ENCODE assay signal across 8 mouse cellular contexts in the genomic region with DNA sequence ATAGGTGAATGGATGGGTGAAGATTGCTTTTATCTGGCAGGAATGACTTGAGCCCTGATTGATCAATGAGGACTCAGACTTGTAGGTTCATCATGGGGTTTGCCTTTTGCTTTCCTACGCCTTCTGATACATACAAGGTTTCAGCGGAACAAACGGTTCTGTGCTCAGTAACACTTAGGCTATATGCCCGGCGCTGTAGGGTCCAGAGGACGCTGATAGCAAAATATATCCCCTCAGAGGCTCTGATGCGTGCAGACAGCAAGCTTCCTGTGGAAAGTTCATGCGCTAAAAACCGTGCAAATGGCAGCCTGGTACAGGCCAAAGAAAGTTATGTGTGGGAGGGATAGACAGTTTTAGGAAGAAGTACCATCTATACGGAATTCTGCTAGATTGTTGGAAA. TPM values are rescaled to one million over a fixed set of nuclear protein-coding genes. Genes with fewer than 3 reads are reported as not detected.
A peak's percentile ranks its signal among the peaks of the same experiment; 100 is the strongest.
DNase-seq lines count a peak whose midpoint lies in the region; ATAC-seq and TF ChIP-seq lines count a peak whose summit lies in the region.

No protein-coding gene starts in this region.

- H3ac ChIP-seq in myocyte (ENCODE audit: control insufficient read depth, insufficient read length) = peak overlapping the region; percentile 4

- H3K36me3 ChIP-seq in hindbrain, embryonic 16.5 days (ENCODE audit: control insufficient read depth, insufficient read depth, low read length) = no peaks in the 10 kb centered on the region
- no peaks in the 10 kb centered on the region for H3K36me3 ChIP-seq in myocyte (ENCODE audit: control insufficient read depth, insufficient read depth)

- no peak overlapping the region for H3K9ac ChIP-seq in hindbrain, embryonic 16.5 days (ENCODE audit: low read depth, low read length)

- TF ChIP-seq CTCF in lung, adult 2 months (IDR thresholded peaks at IDR 0.05; ENCODE audit: insufficient read depth, low read length) = no peak

- no peak overlapping the region for H3K27ac ChIP-seq in brown adipose tissue, adult 24 weeks (replicated peaks; ENCODE audit: low read depth, low read length)
- H3K27ac ChIP-seq in hindbrain, embryonic 16.5 days (ENCODE audit: low read depth, low read length) = no peak overlapping the region

- H3K9me3 ChIP-seq in hindbrain, embryonic 16.5 days (ENCODE audit: control insufficient read depth, low read length) = no peaks in the 10 kb centered on the region

- TF ChIP-seq POLR2A in lung, adult 2 months (IDR thresholded peaks at IDR 0.05; ENCODE audit: borderline replicate concordance, extremely low read depth, low read depth, low read length) = no peak
- no peak for TF ChIP-seq POLR2A in myocyte (IDR thresholded peaks at IDR 0.05; ENCODE audit: insufficient read length, low read depth)

- H3K4me2 ChIP-seq in hindbrain, embryonic 16.5 days (ENCODE audit: low read length) = peak overlapping the region; percentile 81
- H3K4me2 ChIP-seq in myocyte (ENCODE audit: low read depth) = peak overlapping the region; percentile 90

- no peak for DNase-seq in lung, adult 2 months
- DNase-seq in lung, postnatal 25 days (ENCODE audit: low spot score) = no peak
- no peak for DNase-seq in gastrocnemius, adult 8-10 months (ENCODE audit: low spot score in 2 of 2)
- DNase-seq in left cerebral cortex, adult 9 months (ENCODE audit: low spot score in 2 of 2) = no peak
- no peak for DNase-seq in frontal cortex, adult 2 months (ENCODE audit: extremely low spot score in 1 of 2, low spot score in 1 of 2)

- H3K4me1 ChIP-seq in lung, adult 2 months (ENCODE audit: control insufficient read depth, insufficient read depth, low read length) = peaks cover 7% of the 10 kb centered on the region; the same call in 1 of the 2 replicates
- H3K4me1 ChIP-seq in brown adipose tissue, adult 24 weeks (ENCODE audit: control insufficient read depth, insufficient read depth, insufficient read length, low read length) = peaks cover 12% of the 10 kb centered on the region; the same call in 1 of the 2 replicates
- no peaks in the 10 kb centered on the region; the same call in 1 of the 2 replicates for H3K4me1 ChIP-seq in hindbrain, embryonic 16.5 days (ENCODE audit: control insufficient read depth, insufficient read depth, low read depth, low read length)

- no peaks in the 10 kb centered on the region for H3K27me3 ChIP-seq in hindbrain, embryonic 16.5 days (replicated peaks; ENCODE audit: control insufficient read depth, insufficient read depth, low read length)
- H3K27me3 ChIP-seq in myocyte (ENCODE audit: control insufficient read depth, insufficient read depth, insufficient read length) = no peaks in the 10 kb centered on the region

- 17% methylated on average over 10 of the region's 10 CpGs for WGBS in lung, adult 2 months
- WGBS in hindbrain, embryonic 16.5 days = 37% methylated on average over 10 of the region's 10 CpGs

- no peak for ATAC-seq in hindbrain, embryonic 16.5 days

- peak overlapping the region; percentile 85 for H3K4me3 ChIP-seq in lung, adult 2 months (replicated peaks; ENCODE audit: extremely low read depth, low read depth, low read length)
- H3K4me3 ChIP-seq in brown adipose tissue, adult 24 weeks (ENCODE audit: insufficient read depth, low read depth, low read length) = peak overlapping the region; percentile 85
- peak overlapping the region; percentile 69 for H3K4me3 ChIP-seq in hindbrain, embryonic 16.5 days (ENCODE audit: low read length)
- peak overlapping the region; percentile 87 for H3K4me3 ChIP-seq in myocyte

- H3K79me2 ChIP-seq in myocyte (ENCODE audit: control insufficient read depth, insufficient read depth) = no peaks in the 10 kb centered on the region

TF ChIP-seq in myocyte, 11 proteins besides CTCF, POLR2A, EP300 and RAD21:
- no peak for TF ChIP-seq CEBPB (IDR thresholded peaks at IDR 0.05; ENCODE audit: insufficient read depth, poor library complexity, severe bottlenecking)
- no peak for TF ChIP-seq SRF (IDR thresholded peaks at IDR 0.05; ENCODE audit: control insufficient read depth, insufficient read length, low read depth)
- TF ChIP-seq TCF3 (IDR thresholded peaks at IDR 0.05; ENCODE audit: insufficient read length, low read depth) = no peak
- TF ChIP-seq POLR2AphosphoS2 (IDR thresholded peaks at IDR 0.05; ENCODE audit: insufficient read length, low read depth) = no peak
- no peak for TF ChIP-seq MYOG (IDR thresholded peaks at IDR 0.05; ENCODE audit: control insufficient read depth in 1 of 3, insufficient read depth in 1 of 3, insufficient read length in 2 of 3, low read depth in 2 of 3)
- no peak for TF ChIP-seq MAX (IDR thresholded peaks at IDR 0.05; ENCODE audit: low read depth)
- no peak for TF ChIP-seq E2F4 (IDR thresholded peaks at IDR 0.05; ENCODE audit: insufficient read depth)
- TF ChIP-seq TCF12 (IDR thresholded peaks at IDR 0.05; ENCODE audit: insufficient read depth, poor library complexity, severe bottlenecking) = no peak
- no peak for TF ChIP-seq MYOD1 (IDR thresholded peaks at IDR 0.05; ENCODE audit: control insufficient read depth in 1 of 3, insufficient read length in 2 of 3, low read depth in 2 of 3)
- TF ChIP-seq REST (IDR thresholded peaks at IDR 0.05; ENCODE audit: insufficient read depth, insufficient read length) = no peak

RNA-seq across cellular contexts. Expression of a gene that starts 1.0 kb away (rescaled TPM):
- polyA plus RNA-seq in lung, adult 2 months (2012; rRNA removed) = 59.1 and 62.6 TPM in 2 replicates
- polyA plus RNA-seq in brown adipose tissue, adult 24 weeks (2012; ENCODE audit: insufficient read depth, insufficient read length, missing spikeins) = 46.2 and 49.0 TPM in 2 replicates
- 13.8 and 14.2 TPM in 2 replicates for polyA plus RNA-seq in hindbrain, embryonic 16.5 days (2015; fragmentation: Nextera tagmentation; extraction: Ambion mirVana)
- 8.1 TPM for polyA plus RNA-seq in myocyte (2012; fragmentation: generic; extraction: Trizol)
- total RNA-seq in gastrocnemius, adult 8-10 months (2022) = 10 to 100 TPM; 10.5 to 13.0 (median 11.3) TPM
- 19.4 and 19.5 TPM in 2 replicates for polyA plus RNA-seq in frontal cortex, adult 2 months (2012; rRNA removed)
